Mouse (Mus musculus): ENCODE results near the gene Rab35. TPM values are rescaled to one million over a fixed set of nuclear protein-coding genes. Genes with fewer than 3 reads are reported as not detected.

The Rab35 gene
- 1 to 10 TPM; 7.3 to 8.1 TPM for polyA plus RNA-seq (2017; shearing (Covaris generic))

GRCm38 (mm10) chr5:115631505-115632357, at the start of gene Rab35:
TSS of gene Rab35 (plus strand) at chr5:115631908.
- ATAC-seq, result peak; percentile 81

DNA sequence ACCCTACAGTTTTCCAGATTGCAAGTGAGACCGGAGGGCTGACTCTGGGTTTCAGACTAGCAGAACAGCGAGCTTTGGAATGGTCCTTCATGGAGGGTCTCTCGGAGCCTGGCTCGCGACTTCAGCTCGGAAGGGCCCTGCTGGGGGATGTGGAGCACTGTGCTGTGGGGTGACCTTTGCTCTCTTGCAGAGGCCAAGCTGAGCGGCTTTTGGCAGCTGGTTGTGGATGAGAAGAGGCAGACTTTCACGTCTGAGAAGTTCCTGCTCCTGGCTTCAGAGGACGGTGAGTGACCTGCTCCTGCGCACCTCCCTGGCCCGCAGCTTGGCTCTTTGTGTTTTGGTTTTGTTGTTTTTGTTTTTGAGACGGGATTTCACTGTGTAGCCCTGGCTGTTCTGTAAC, 46.1 kb upstream of the Rab35 start:
- no peak for ATAC-seq

- ATAC-seq, result no peak
Observed at GRCm38 (mm10) chr5:115586166-115586565, 45.5 kb upstream of the Rab35 start.

GRCm38 (mm10) chr5:115586780-115587179, 44.9 kb upstream of the Rab35 start:
- no peak for ATAC-seq

DNA sequence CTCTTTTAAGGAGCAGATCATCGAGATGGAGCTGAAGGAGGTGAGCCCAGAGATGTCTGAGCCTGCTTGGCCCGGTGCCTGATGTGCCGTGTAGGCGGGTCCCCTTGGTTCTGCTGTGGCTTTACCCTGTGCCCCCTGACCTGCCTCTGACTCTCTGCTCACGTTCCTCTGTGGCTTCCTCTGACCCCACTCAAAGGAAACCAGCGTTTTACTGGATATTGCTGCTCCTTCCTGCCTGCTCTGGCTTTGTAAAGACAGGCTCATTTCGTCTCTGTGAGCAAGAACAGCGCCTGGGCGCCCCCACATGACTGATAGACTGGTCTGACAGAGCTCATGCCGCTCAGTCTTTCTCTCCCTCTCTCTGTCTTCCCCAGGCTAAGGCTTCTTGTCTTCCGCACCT, 40.7 kb upstream of the Rab35 start:
- ATAC-seq, result no peak

DNA sequence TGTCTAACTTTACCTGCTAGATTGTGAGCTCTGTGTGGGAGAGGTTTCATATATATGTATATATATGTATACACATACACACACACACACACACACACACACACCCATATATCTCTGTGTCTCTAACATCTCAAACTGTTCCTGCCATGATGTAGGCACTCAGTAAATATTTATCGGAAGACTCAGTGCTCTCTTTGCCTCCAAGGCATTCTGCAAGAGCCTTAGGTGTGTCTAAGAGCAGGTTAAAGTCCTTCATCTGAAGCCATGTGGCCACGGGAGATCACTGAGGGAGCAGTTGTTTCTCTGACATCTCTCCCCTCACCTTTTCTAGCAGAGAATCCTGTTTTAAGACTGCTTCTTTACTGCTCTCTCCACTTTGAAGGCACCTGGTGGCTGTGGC, 40.2 kb upstream of the Rab35 start:
- ATAC-seq, result no peak

- ATAC-seq, result no peak
Observed at GRCm38 (mm10) chr5:115603561-115603960, 28.1 kb upstream of the Rab35 start.

- no peak for ATAC-seq
Observed at GRCm38 (mm10) chr5:115611566-115611965, 20.1 kb upstream of the Rab35 start.

GRCm38 (mm10) chr5:115613332-115613731, 18.4 kb upstream of the Rab35 start:
- ATAC-seq, result no peak

GRCm38 (mm10) chr5:115614948-115615347, 16.8 kb upstream of the Rab35 start:
- no peak for ATAC-seq

- no peak for ATAC-seq
Observed at GRCm38 (mm10) chr5:115619690-115620089, 12.0 kb upstream of the Rab35 start.

DNA sequence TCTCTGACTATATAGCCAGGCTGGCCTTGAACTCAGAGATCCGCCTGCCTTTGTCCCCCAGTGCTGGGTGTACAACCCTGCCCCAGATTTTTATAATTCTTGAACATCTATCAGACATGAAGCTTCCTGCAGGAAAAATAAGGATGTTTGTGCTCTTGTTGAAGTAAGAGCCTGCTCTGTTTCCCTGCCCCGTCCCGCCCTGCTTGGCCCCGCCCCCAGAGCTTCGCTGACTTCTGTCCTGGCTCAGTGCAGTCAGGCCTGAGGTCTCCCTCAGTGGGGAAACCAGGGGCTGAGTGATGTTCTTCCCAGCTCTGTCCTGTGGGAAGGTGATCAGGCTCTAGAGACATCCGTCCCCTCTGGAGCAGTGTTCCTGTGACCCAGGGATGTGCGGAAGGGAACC, 9.0 kb upstream of the Rab35 start:
- no peak for ATAC-seq

DNA sequence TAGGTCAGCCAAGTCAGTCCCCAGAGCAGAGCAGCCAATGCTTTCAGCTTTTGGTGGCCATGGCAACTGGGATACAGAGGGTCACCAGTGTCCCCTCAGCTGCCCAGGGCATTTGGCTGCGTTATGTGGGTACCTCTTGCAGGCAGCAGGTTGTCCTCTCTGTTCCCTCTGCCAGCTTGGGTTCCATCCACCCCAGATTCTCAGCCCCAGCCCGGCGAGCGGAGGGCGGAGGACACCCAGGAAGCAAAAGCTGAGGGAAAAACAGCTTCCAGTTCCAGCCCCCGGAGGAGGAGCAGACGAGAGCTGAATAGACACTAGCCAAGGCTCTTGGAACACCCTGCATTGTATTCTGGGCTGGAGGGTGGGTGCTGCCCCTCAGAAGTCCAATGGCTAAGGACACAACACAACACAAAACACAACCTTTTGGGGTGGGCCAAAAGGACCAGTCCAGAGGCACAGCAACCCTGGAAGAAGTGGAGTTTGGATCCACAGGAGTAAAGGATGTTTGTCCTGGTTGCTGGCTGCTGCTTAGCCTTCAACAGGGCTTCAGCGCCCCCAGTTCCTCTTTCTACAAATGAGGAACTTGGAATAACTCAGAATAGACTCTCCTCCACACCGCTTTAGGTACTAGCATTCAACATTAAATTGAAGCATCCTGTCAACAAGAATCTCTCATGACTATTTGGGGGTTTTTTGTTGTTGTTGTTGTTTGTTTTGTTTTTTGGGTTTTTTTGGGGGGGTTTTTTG, 7.8 kb upstream of the Rab35 start:
- no peak for ATAC-seq

DNA sequence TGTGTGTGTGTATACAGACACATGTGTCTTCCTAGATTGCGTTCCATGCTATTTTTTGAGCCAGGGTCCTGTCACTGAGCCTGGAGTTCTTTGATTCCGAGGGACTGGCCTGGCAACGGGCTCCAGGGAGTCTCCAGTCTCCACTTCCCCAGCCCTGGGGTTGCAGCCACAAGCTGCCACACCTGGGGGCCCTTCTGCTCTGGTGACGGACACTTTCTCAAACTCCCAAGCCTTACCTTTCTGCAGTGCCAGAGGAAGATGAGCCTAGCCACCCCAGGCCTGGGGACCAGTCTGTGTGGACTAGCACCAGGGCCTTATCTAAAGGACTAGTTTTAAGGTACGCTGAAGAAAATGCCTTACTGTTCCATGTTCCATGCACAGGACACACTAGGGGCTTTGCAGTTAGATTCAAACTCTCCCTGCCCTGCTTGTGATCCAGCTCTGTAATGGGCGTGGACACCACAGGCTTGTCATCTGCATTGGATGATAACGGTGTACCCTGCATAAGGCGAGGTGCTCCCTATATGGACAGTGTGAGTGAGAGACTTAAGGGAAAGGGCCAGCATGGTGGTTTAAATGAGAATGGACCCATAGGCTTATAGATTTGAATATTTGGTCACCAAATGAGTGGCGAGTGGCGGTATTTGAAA, 5.3 kb upstream of the Rab35 start:
- no peak for ATAC-seq

DNA sequence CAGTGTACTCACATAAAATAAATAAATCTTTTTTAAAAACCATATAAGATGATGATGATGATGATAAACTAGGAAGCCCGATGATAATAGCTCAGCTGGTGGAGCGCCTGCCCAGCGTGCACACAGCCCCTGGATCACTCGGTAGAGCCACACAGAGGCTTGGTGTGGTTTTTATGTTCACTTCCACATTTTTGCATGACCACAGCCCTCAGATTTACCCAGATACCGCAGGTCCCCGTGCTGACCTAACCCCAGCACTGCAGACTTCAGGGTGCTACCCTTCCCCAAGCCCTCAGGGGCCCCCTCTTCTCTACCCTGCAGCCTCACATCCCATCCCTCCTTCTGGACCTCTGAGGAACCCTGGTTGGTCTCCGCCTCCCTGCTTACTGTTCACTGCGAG, 3.6 kb upstream of the Rab35 start:
- ATAC-seq, result no peak

- ATAC-seq, result no peak
Observed at GRCm38 (mm10) chr5:115629672-115630071, 2.0 kb upstream of the Rab35 start.

GRCm38 (mm10) chr5:115630291-115630690, 1.4 kb upstream of the Rab35 start:
- ATAC-seq, result no peak

DNA sequence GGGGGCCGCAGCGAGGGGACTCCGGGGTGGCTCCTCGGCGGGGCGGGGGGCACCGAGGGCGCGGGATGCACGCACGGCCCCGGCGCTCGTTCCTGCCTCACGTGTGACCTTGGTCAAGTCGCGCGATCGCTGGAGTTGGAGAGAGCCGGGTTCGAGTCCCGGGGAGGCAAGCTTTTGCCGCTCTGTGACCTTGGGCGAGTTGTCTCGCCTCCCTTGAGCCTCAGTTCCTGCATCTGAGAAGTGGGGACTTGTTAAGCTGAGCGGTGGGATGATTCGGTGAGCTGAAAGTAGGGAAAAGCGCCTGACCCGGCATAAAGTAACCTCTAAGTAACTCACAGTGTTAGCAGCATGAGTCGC, 628 bp downstream of the Rab35 start:
- ATAC-seq, result no peak

GRCm38 (mm10) chr5:115633060-115633459, 1.4 kb downstream of the Rab35 start:
- no peak for ATAC-seq

- ATAC-seq, result no peak
Observed at GRCm38 (mm10) chr5:115634046-115634445, 2.3 kb downstream of the Rab35 start.

- peak; percentile 51 for ATAC-seq
Observed at GRCm38 (mm10) chr5:115635536-115635935, 3.8 kb downstream of the Rab35 start.

- no peak for ATAC-seq
Observed at GRCm38 (mm10) chr5:115644192-115644591, 12.5 kb downstream of the Rab35 start.

- ATAC-seq, result no peak
Observed at GRCm38 (mm10) chr5:115648876-115649275, 17.2 kb downstream of the Rab35 start.

GRCm38 (mm10) chr5:115649699-115650098, 18.0 kb downstream of the Rab35 start:
- no peak for ATAC-seq

All from CD4-positive, CD25-positive, alpha-beta regulatory T cell, adult 4 months (primary cell).